21 mouse cellular contexts compared by ENCODE assay signal in genomic region chr1:105430712-105431111, GRCm38 (mm10).
DNase-seq lines count a peak whose midpoint lies in the region; TF ChIP-seq lines count a peak whose summit lies in the region.
"Had no signal": no experiment of that assay in that cellular context is flagged by ENCODE, and none has a peak within 500 bp of the region (broad histone marks: within the 10 kb centered on the region; RNA-seq: fewer than 3 reads in every experiment).

No protein-coding gene starts in this region.

- TF ChIP-seq POLR2A in embryonic fibroblast, embryonic 13.5 days (IDR thresholded peaks at IDR 0.05; ENCODE audit: low read depth, low read length): no peak

- peak; percentile 40 for DNase-seq in heart, adult 11 months
- no peak for DNase-seq in heart, postnatal 4 days
- peak; percentile 15 for DNase-seq in Muller cell, postnatal 12 days (ENCODE audit: inconsistent ontology term)
- no peak for DNase-seq in adrenal gland, postnatal 10 days
- DNase-seq in ovary, postnatal 36 days (ENCODE audit: low spot score): no peak
- DNase-seq in left cerebral cortex, postnatal 4 days: no peak
- DNase-seq: adrenal gland, adult 8-10 months; adrenal gland, postnatal 25 days; cerebellum, adult 11 months; cerebellum, adult 18-20 months; cerebellum, adult 8-10 months; cerebellum, adult 9-11 months; cerebellum, postnatal 14 days; cerebellum, postnatal 36 days; embryo, embryonic 11 days; forebrain, postnatal 0 days had no signal

- TF ChIP-seq CTCF in embryonic fibroblast, embryonic 13.5 days (IDR thresholded peaks at IDR 0.05; ENCODE audit: borderline replicate concordance, insufficient read depth, low read length): no peak

- H3K27ac ChIP-seq in embryonic fibroblast, embryonic 13.5 days (ENCODE audit: insufficient read depth, low read length): peak overlapping the region; percentile 31; the same call in 1 of the 2 replicates
- H3K27ac ChIP-seq: embryonic facial prominence, embryonic 13.5 days; embryonic facial prominence, embryonic 15.5 days; forebrain, embryonic 13.5 days; forebrain, embryonic 15.5 days had no signal

- no peak overlapping the region for H3K4me3 ChIP-seq in embryonic fibroblast, embryonic 13.5 days (ENCODE audit: insufficient read depth, low read length)
- H3K4me3 ChIP-seq: embryonic facial prominence, embryonic 13.5 days; embryonic facial prominence, embryonic 15.5 days; forebrain, embryonic 13.5 days; forebrain, embryonic 15.5 days had no signal

- H3K4me1 ChIP-seq in embryonic fibroblast, embryonic 13.5 days (ENCODE audit: control insufficient read depth, insufficient read depth, low read length): peaks cover 14% of the 10 kb centered on the region
- H3K4me1 ChIP-seq: embryonic facial prominence, embryonic 13.5 days; embryonic facial prominence, embryonic 15.5 days; forebrain, embryonic 13.5 days; forebrain, embryonic 15.5 days had no signal

- intact Hi-C loops in left cerebral cortex, postnatal 4 days (cut with DNase I): no loop called here

Comparison
In these comparisons a context has a peak if more than half of its experiments do, and no peak if none do; other contexts are left out.
1. DNase-seq: peak in heart, adult 11 months (single experiment) and Muller cell, postnatal 12 days (single experiment); none in heart, postnatal 4 days (single experiment), adrenal gland, postnatal 10 days (single experiment), ovary, postnatal 36 days (single experiment) and left cerebral cortex, postnatal 4 days (single experiment).